Mouse (Mus musculus) thymus, adult 18-20 months (tissue): ENCODE results near the gene Golgb1.

Source experiments
- DNase-seq, 2 experiments: peaks; one replicate each; pipeline ENCODE4 v3.0.0; 2022; ENCODE audit warnings: mixed read lengths in 2 of 2

The Golgb1 gene

GRCm38 (mm10) chr16:36921067-36921613 is 46.2 kb downstream of the Golgb1 start:
- DNase-seq: no peak

GRCm38 (mm10) chr16:36921980-36922379 is 47.0 kb downstream of the Golgb1 start:
- DNase-seq: peak in 1 of 2 experiments; percentile 34

- no peak for DNase-seq
These were observed 49.4 kb downstream of the Golgb1 start for GRCm38 (mm10) chr16:36924312-36924711.

GRCm38 (mm10) chr16:36925351-36925750 is 50.4 kb downstream of the Golgb1 start:
- DNase-seq: no peak

- no peak for DNase-seq
These were observed 50.9 kb downstream of the Golgb1 start for GRCm38 (mm10) chr16:36925797-36926196.

- no peak for DNase-seq
These were observed 51.8 kb downstream of the Golgb1 start for GRCm38 (mm10) chr16:36926514-36927447.

- peak in 1 of 2 experiments; percentile 45 for DNase-seq
These were observed 52.7 kb downstream of the Golgb1 start for GRCm38 (mm10) chr16:36927495-36928105.

- no peak for DNase-seq
These were observed 53.2 kb downstream of the Golgb1 start for GRCm38 (mm10) chr16:36928106-36928500.

- DNase-seq: no peak
These were observed 54.3 kb downstream of the Golgb1 start for GRCm38 (mm10) chr16:36929216-36929615.

- DNase-seq: no peak
These were observed 55.5 kb downstream of the Golgb1 start for GRCm38 (mm10) chr16:36930231-36931136.

GRCm38 (mm10) chr16:36931381-36931780 is 56.4 kb downstream of the Golgb1 start:
- DNase-seq: peak in 1 of 2 experiments; percentile 16

GRCm38 (mm10) chr16:36931976-36932375 is 57.0 kb downstream of the Golgb1 start:
- DNase-seq: peak in 1 of 2 experiments; percentile 43

GRCm38 (mm10) chr16:36932546-36932945 is 57.6 kb downstream of the Golgb1 start:
- DNase-seq: no peak

GRCm38 (mm10) chr16:36934131-36934840 is 59.3 kb downstream of the Golgb1 start:
- peak in 1 of 2 experiments; percentile 39 for DNase-seq

- DNase-seq: peak; percentile 72 to 81
These were observed 60.1 kb downstream of the Golgb1 start, which contains the start of gene Hcls1 for GRCm38 (mm10) chr16:36934841-36935620. Gene Hcls1, plus strand, starts transcription at chr16:36934983.

GRCm38 (mm10) chr16:36935814-36936213 is 60.9 kb downstream of the Golgb1 start:
- DNase-seq: no peak

- peak in 1 of 2 experiments; percentile 41 for DNase-seq
These were observed 66.3 kb downstream of the Golgb1 start for GRCm38 (mm10) chr16:36941137-36941727.

GRCm38 (mm10) chr16:36941895-36942294 is 67.0 kb downstream of the Golgb1 start:
- no peak for DNase-seq

- no peak for DNase-seq
These were observed 68.7 kb downstream of the Golgb1 start for GRCm38 (mm10) chr16:36943591-36943990.

GRCm38 (mm10) chr16:36944895-36945424 is 70.0 kb downstream of the Golgb1 start:
- DNase-seq: no peak
